Mouse (Mus musculus): ENCODE results near the gene Lce3e.

The Lce3e gene

DNA sequence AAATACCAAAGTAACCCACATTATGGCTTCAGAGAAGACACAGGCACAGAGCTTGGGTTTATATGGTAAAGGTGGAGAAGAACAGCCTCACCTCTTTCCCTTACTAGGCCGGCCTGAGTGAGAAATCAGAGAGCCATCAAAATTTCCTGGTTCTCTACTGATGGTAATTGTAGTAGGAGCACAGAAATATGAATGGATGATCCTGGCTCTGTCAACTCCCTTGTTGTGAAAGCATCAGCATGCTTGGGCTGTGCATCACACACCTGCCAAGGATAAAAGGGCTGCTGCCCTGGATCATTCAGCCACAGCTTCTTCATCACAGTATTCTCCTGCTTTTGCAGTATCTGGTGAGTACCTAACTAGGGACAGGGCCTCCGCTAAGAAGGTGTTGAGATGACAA is at the start of gene Lce3e:
Lce3e (plus strand) TSS at position 301 of the 400 bp plus-strand sequence.
- DNase-seq = no peak

DNA sequence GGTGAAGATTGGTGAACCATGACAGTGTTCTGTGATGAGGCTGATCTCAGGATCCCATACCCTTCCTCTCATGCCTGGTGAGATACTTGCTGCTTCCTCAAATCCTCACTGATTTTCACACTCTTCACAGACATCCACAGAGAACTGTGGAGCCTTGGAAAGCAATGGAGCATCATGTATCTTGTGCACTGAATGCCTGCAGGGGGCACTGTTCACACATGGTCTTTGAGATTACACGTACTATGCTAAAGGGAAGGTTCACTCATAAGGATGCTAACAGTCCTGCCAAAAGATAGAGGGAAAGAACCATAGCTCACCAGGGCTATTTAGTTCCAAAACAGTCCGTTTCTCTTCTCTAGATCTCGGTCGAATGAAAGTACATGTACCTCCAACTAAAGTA is 46.5 kb upstream of the Lce3e start:
- peak; percentile 7 for DNase-seq

DNA sequence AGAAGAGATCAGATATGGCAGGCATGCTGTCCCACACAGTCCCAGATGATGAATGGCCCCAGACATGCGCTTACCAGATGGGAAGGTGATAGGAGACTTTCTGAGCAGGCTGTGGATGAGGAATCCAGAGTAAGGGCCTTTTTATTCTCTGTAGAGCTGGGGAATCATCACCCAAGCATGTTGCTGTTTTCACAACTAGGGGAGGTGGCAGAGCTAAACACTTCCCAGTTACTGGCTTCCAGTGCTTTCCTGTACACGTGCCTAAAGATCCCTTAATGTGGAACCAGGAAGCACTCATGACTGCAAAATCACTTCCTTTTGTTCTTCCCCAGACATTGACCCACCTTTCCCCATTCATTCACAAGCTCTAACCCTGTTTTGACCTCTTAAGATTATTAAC is 40.7 kb upstream of the Lce3e start, which contains the start of gene Lce3a:
Lce3a (minus strand) TSS at position 101 of the 400 bp plus-strand sequence.
- DNase-seq = no peak

DNA sequence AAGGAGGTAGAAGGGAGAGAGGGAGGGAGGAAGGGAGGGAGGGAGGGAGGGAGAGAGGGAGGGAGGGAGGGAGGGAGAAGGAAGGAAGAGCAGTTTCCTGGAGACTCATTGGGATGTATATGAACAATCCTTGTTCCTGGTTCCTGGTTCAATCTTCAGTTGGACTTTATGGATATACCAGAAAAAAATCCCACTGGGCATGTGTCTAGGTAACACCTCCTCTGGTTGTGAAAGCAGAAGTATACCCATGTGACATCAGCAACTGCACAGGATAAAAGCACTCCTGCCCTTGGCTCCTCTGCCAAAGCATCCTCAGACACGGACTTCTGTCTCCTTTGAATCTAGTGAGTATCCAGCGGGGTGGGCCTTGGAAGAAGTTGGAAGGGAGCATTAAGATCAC is 34.2 kb upstream of the Lce3e start, which contains the start of gene Lce3b:
Lce3b (plus strand) TSS at position 301 of the 400 bp plus-strand sequence.
- DNase-seq = no peak

DNA sequence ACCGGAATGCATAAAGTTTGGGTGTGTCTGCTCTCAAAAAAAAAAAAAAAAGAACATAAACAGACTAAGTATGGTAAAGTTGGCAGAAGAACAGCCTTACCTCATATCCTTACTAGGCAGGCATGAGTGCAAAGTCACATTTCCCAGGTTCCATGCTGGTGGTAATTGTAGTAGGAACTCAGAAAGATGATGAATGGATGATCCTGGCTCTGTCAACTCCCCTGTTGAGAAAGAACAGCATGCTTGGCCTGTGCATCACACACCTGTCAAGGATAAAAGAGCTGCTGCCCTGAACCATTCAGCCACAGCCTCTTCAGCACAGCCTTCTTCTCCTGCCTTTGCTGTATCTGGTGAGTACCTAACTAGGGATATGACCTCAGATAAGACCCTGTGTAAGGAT is 22.7 kb upstream of the Lce3e start, which contains the start of gene Lce3c:
Lce3c (plus strand) TSS at position 301 of the 400 bp plus-strand sequence.
- no peak for DNase-seq

DNA sequence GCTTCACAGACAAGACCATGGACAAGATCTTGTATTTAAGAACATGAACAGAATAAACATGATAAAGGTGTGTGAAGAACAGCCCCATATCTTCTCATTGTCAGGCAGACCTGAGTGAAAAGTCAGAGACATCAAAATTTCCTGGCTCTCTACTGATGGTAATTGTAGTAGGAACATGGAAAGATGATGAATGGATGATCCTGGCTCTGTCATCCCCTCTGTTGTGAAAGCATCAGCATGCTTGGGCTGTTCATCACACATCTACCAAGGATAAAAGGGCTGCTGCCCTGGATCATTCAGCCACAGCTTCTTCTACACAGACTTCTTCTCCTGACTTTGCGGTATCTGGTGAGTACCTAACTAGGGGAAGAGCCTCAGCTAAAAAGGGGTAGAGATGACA is 9.8 kb upstream of the Lce3e start, which contains the start of gene Lce3d:
Lce3d (plus strand) TSS at position 301 of the 400 bp plus-strand sequence.
- no peak for DNase-seq

DNA sequence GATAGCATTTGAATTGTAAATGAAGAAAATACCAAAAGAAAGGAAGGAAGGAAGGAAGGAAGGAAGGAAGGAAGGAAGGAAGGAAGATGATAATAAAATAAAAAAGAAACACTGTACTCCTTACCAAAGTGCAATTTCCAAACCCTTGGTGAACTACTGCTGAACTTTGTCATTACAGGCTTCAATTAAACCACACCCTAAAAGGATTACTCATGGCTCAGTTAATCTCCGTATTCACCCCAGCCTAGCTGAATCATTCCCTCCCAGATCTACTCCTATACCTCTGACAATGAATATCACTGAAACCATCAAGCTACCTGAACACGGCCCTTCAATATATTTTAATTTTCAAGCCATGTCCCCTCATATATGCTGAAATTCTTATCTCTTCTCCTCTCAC is 11.6 kb downstream of the Lce3e start:
- DNase-seq = no peak

DNA sequence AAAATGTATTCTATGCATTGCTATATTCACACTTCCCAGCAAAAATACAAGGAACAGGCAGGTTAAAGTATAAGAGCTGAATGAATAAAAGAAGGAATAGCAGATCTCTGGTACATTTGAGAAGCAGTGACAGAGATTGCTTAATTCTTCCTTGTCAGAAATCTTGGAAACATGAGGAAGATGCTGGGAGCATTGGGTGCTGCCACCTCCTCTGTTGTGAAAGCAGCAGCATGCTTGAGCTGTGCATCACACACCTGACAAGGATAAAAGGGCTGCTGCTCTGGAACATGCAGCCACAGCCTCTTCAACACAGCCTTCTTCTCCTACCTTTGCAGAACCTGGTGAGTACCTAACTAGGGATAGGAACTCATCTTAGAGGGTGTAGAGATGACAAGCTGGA is 25.1 kb downstream of the Lce3e start, which contains the start of gene Lce3f:
Lce3f (plus strand) TSS at position 301 of the 400 bp plus-strand sequence.
- no peak for DNase-seq

DNA sequence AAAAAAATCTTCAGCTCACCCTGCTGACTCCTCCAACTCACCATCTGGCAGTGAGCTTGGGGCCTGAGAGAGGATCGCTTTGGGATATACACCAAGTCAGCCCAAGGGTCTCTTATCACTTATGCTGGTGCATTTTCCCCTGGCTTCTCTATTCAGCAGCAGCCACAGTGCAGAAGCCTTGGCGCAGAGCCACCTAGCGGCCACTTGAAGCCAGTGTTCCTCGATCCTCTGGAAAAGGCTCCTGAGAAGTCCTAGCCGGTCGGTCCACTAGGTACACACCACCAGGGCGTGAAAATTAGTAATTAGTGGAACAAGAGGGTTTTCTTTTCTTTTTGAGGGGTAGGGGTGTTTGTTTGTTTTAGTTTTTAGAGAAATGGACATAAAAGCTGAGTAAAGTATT is 31.8 kb downstream of the Lce3e start:
- DNase-seq = peak; percentile 51

DNA sequence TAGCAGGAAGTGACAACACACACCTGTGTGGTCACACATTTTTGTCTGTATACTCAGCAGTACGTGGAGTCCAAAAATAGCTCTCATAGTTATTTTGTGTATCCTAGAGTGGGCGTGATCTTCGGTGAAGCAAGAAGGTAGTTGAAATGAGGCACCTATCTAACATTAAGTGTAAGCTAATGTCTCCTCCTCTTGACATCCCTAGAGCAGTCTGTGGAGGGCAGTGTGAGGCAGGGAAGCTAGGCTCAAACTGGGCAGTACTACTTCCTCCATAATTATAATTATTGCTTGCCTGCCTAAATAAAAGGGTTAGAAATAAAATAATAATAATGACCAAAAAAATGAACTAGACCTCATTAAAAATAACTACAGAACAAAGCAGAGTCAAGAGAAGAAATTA is 33.8 kb downstream of the Lce3e start:
- no peak for DNase-seq

DNA sequence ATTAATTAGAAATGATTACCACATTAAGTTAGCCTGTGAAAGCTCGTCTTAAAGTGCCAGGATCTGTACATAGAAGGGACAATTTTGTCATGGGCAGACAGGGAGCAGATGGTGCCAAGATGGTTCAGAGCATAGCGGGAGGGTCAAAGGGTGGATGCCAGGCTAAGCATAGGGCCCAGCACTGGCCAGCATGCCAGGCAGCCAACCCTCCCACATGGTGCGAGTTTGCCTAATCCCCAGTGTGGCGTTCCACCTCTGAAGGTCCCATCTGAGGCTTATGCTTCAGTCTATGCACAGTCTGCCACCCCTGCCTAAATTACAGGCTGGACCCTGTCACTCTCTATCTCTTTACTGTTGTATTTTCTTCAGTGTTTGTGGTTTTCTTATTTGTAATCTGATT is 36.0 kb downstream of the Lce3e start:
- no peak for DNase-seq

DNA sequence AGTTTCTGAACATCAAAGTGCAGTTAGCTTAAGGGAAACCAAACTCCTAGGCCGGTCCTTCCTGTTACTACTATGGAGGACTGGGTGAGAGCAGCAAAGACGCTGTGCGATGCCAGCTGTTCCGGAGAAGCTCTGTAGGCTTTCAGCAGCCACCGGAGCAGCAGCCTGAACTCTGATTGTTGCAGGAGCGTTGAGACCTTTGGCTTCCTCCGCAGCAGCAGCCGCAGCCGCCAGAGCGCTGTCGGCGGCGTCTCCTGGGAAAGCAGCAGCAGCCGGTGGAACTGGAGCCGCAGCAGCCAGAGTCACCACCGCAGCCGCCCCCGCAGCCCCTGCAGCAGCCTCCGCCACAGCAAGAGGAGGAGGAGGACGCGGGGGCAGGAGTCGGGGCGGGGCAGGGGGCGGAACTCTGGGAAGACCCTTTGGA is 47.5 kb downstream of the Lce3e start:
- peak; percentile 8 for DNase-seq

DNA sequence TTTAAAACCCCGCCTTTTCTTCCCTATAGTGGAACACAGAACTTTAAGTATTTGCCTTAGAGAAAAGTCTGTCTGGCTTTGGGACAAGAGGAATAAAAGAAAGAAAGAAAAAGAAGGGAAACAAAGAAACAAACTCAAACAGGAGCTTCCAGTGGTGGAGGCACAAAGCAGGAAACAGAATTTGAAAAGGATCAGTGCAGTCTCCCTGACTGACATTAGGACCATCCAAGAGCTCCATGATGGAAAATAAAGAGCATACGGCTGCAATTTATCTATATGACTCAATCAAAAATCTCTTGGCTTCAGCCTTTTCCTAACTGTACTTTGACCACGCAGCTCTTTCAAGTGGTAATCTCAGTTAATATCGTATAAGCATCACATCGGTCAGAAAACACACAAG is 48.0 kb downstream of the Lce3e start:
- DNase-seq = no peak

DNA sequence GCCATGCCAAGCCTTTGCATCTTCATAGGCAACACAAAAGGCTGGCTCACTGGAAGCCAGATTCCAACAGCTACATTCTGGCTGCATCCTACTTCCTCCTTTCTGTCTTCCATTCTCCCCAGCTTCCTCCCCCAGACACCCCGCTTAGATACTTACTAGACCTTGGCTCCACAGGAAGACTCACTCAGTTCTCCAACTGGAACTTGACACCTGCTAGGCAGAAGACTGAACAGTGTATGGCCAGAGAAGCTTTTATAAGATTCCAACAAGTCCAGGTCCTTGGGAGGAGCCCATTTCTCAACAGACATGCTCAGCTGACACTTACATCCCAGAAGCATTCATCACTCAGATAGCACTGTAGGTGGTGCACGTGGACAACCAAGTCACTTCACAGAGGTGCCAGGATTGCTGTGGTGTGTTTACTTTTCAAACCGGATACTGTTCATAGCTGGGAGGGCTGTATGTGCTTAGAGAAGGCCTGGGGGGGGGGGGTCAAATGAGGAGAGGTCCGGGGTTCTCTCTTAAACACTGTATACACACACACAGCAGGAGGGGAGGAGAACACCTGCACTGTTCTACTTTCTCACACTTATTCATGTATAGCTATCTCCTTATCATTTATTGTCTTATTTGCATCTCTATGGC is 48.7 kb downstream of the Lce3e start, which contains the start of gene Crct1:
Crct1 (minus strand) TSS at position 228 of the 645 bp plus-strand sequence.
- no peak for DNase-seq
